Mouse (Mus musculus) neural tube, embryonic 13.5 days (tissue): ENCODE measurements at regions not wholly inside any gene's neighbourhood (a gene's known extent, or its start where the extent isn't known, plus 50 kb on each side); places are given as distances from the start of the nearest gene placed in this dataset. TPM values are rescaled to one million over a fixed set of nuclear protein-coding genes. Genes with fewer than 3 reads are reported as not detected.

Experiments
- ATAC-seq: fragments of 200-750 bp; cut with Nextera tagmentation; 2 replicates; pipeline ENCODE4 v1.8.0; 2017; ENCODE audit warnings: low read depth, mild to moderate bottlenecking, moderate TSS enrichment, moderate library complexity
- H3K27ac ChIP-seq: fragments of 300-500 bp; sonication (generic); replicated peaks from 2 replicates; pipeline ENCODE4 v1.5.1; 2015; ENCODE audit warnings: moderate library complexity, mild to moderate bottlenecking, inconsistent platforms
- H3K27me3 ChIP-seq: fragments of 300-500 bp; sonication (generic); 2 replicates; pipeline ENCODE4 v1.6.1; 2015; ENCODE audit warnings: mild to moderate bottlenecking, inconsistent platforms
- H3K36me3 ChIP-seq: fragments of 300-500 bp; sonication (generic); 2 replicates; pipeline ENCODE4 v1.6.1; 2015; ENCODE audit warnings: mild to moderate bottlenecking, inconsistent platforms
- H3K4me1 ChIP-seq: fragments of 300-500 bp; sonication (generic); replicated peaks from 2 replicates; pipeline ENCODE4 v1.6.1; 2015; ENCODE audit warnings: inconsistent platforms
- H3K4me2 ChIP-seq: fragments of 300-500 bp; sonication (generic); 2 replicates; pipeline ENCODE4 v1.6.1; 2015; ENCODE audit warnings: inconsistent platforms, mild to moderate bottlenecking, moderate library complexity
- H3K4me3 ChIP-seq: fragments of 300-500 bp; sonication (generic); 2 replicates; pipeline ENCODE4 v1.5.1; 2015; ENCODE audit warnings: mild to moderate bottlenecking, inconsistent platforms
- H3K9ac ChIP-seq: fragments of 300-500 bp; sonication (generic); 2 replicates; pipeline ENCODE4 v1.6.1; 2015; ENCODE audit warnings: moderate library complexity, mild to moderate bottlenecking, inconsistent platforms
- H3K9me3 ChIP-seq: fragments of 300-500 bp; sonication (generic); 2 replicates; pipeline ENCODE4 v1.6.1; 2016; ENCODE audit warnings: inconsistent platforms
- WGBS: fragments of 180-500 bp; shearing (Covaris S2); methylation state at CpG from one replicate; pipeline ENCODE4 v1.1.7; 2015; 5-methylcytosine and 5-hydroxymethylcytosine counted together
- microRNA-seq: library from miRNA; unstranded; fragments of <30 nt; microRNA quantifications from one replicate; pipeline ENCODE4, GENCODE M21; 2016

- Histone ChIP-seq H3K36me3 (no peaks in the 10 kb centered on the region), H3K4me1 (no peaks in the 10 kb centered on the region), H3K9ac (no peak overlapping the region), H3K9me3 (no peaks in the 10 kb centered on the region), H3K27me3 (no peaks in the 10 kb centered on the region), H3K4me2 (no peak overlapping the region), H3K27ac (no peak overlapping the region), H3K4me3 (no peak overlapping the region)
- WGBS = 74% methylated on average over 2 of the region's 2 CpGs
- ATAC-seq = no peak
These were observed 461.8 kb upstream of the Slc8a1 start for GRCm38 (mm10) chr17:82199981-82200380.

GRCm38 (mm10) chr17:82199031-82199642, 461.0 kb upstream of the Slc8a1 start:
- Histone ChIP-seq H3K9me3 (no peaks in the 10 kb centered on the region), H3K4me1 (no peaks in the 10 kb centered on the region), H3K27me3 (no peaks in the 10 kb centered on the region), H3K4me2 (no peak overlapping the region), H3K9ac (no peak overlapping the region), H3K4me3 (no peak overlapping the region), H3K36me3 (no peaks in the 10 kb centered on the region), H3K27ac (peak overlapping the region; percentile 23; the same call in 1 of the 2 replicates)
- ATAC-seq = 0 out of 2 replicates have a peak, but pooled peaks have one; percentile 40
- WGBS = 20% methylated on average over 5 of the region's 5 CpGs

GRCm38 (mm10) chr17:82184261-82184660, 446.1 kb upstream of the Slc8a1 start:
- no peaks in the 10 kb centered on the region for H3K36me3 ChIP-seq
- H3K9me3 ChIP-seq = no peaks in the 10 kb centered on the region
- 74% methylated on average over 2 of the region's 2 CpGs for WGBS
- ATAC-seq = no peak
- H3K4me1 ChIP-seq = no peaks in the 10 kb centered on the region
- H3K27ac ChIP-seq = no peak overlapping the region
- no peak overlapping the region for H3K9ac ChIP-seq
- no peak overlapping the region for H3K4me2 ChIP-seq
- no peaks in the 10 kb centered on the region for H3K27me3 ChIP-seq
- H3K4me3 ChIP-seq = no peak overlapping the region

- Histone ChIP-seq H3K4me2 (no peak overlapping the region), H3K36me3 (no peaks in the 10 kb centered on the region), H3K4me1 (no peaks in the 10 kb centered on the region), H3K27me3 (no peaks in the 10 kb centered on the region), H3K9ac (no peak overlapping the region), H3K9me3 (no peaks in the 10 kb centered on the region), H3K4me3 (no peak overlapping the region), H3K27ac (no peak overlapping the region)
- WGBS = 86% methylated on average over 1 of the region's 1 CpGs
- no peak for ATAC-seq
These were observed 433.0 kb upstream of the Slc8a1 start for GRCm38 (mm10) chr17:82171216-82171615.

GRCm38 (mm10) chr17:82153446-82153845, 415.3 kb upstream of the Slc8a1 start:
- H3K9ac ChIP-seq = no peak overlapping the region
- H3K4me3 ChIP-seq = no peak overlapping the region
- no peaks in the 10 kb centered on the region for H3K36me3 ChIP-seq
- no peaks in the 10 kb centered on the region for H3K4me1 ChIP-seq
- no peak for ATAC-seq
- H3K4me2 ChIP-seq = no peak overlapping the region
- H3K27ac ChIP-seq = no peak overlapping the region
- no peaks in the 10 kb centered on the region for H3K9me3 ChIP-seq
- H3K27me3 ChIP-seq = no peaks in the 10 kb centered on the region
- 60% methylated on average over 1 of the region's 2 CpGs for WGBS

- H3K36me3 ChIP-seq = no peaks in the 10 kb centered on the region
- H3K4me2 ChIP-seq = no peak overlapping the region
- WGBS = 90% methylated on average over 3 of the region's 3 CpGs
- ATAC-seq = no peak
- H3K4me3 ChIP-seq = no peak overlapping the region
- H3K27ac ChIP-seq = no peak overlapping the region
- H3K27me3 ChIP-seq = no peaks in the 10 kb centered on the region
- no peaks in the 10 kb centered on the region for H3K9me3 ChIP-seq
- no peak overlapping the region for H3K9ac ChIP-seq
- H3K4me1 ChIP-seq = no peaks in the 10 kb centered on the region
These were observed 396.7 kb upstream of the Slc8a1 start for GRCm38 (mm10) chr17:82134843-82135242.

- H3K36me3 ChIP-seq = no peaks in the 10 kb centered on the region
- H3K4me2 ChIP-seq = no peak overlapping the region
- no peak overlapping the region for H3K9ac ChIP-seq
- no peaks in the 10 kb centered on the region for H3K4me1 ChIP-seq
- ATAC-seq = no peak
- H3K27ac ChIP-seq = no peak overlapping the region
- H3K4me3 ChIP-seq = no peak overlapping the region
- H3K9me3 ChIP-seq = no peaks in the 10 kb centered on the region
- no peaks in the 10 kb centered on the region for H3K27me3 ChIP-seq
- 86% methylated on average over 3 of the region's 3 CpGs for WGBS
These were observed 394.8 kb upstream of the Slc8a1 start for GRCm38 (mm10) chr17:82132941-82133340.

- Histone ChIP-seq H3K4me1 (no peaks in the 10 kb centered on the region), H3K4me2 (no peak overlapping the region), H3K4me3 (no peak overlapping the region), H3K9me3 (no peaks in the 10 kb centered on the region), H3K36me3 (no peaks in the 10 kb centered on the region), H3K9ac (no peak overlapping the region), H3K27me3 (no peaks in the 10 kb centered on the region), H3K27ac (no peak overlapping the region)
- whole genome bisulfite sequencing = 90% methylated on average over 3 of the region's 3 CpGs
- ATAC-seq = no peak
These were observed 349.0 kb upstream of the Slc8a1 start for GRCm38 (mm10) chr17:82087141-82087540.

GRCm38 (mm10) chr17:82080301-82080700, 342.1 kb upstream of the Slc8a1 start:
- H3K27me3 ChIP-seq = no peaks in the 10 kb centered on the region
- ATAC-seq = no peak
- H3K4me1 ChIP-seq = no peaks in the 10 kb centered on the region
- H3K27ac ChIP-seq = no peak overlapping the region
- no peaks in the 10 kb centered on the region for H3K9me3 ChIP-seq
- H3K4me2 ChIP-seq = no peak overlapping the region
- H3K4me3 ChIP-seq = no peak overlapping the region
- no peak overlapping the region for H3K9ac ChIP-seq
- no peaks in the 10 kb centered on the region for H3K36me3 ChIP-seq

Small RNA genes in the stretch of these regions (microRNA-seq; reads per million reads assigned to microRNA genes)
- gene Gm23400 (not detected), gene Gm27359 (not detected)
